Mouse (Mus musculus): ENCODE measurements around the gene Vps25.

GRCm38 (mm10) chr11:101272446-101272845, 18.9 kb downstream of the Vps25 start:
- TF ChIP-seq CTCF (IDR thresholded peaks at IDR 0.05; ENCODE audit: low read depth, low read length) (no peak), POLR2A (IDR thresholded peaks at IDR 0.05; ENCODE audit: borderline replicate concordance, low read depth, low read length) (no peak)

Data from bone marrow macrophage, adult 2 months (primary cell).